Mouse (Mus musculus): Measurements from ENCODE around the gene Dgcr8. TPM values are rescaled to one million over a fixed set of nuclear protein-coding genes. Genes with fewer than 3 reads are reported as not detected.

The Dgcr8 gene
- 10 to 100 TPM; 28.9 to 32.0 TPM for total RNA-seq (2023)

DNA sequence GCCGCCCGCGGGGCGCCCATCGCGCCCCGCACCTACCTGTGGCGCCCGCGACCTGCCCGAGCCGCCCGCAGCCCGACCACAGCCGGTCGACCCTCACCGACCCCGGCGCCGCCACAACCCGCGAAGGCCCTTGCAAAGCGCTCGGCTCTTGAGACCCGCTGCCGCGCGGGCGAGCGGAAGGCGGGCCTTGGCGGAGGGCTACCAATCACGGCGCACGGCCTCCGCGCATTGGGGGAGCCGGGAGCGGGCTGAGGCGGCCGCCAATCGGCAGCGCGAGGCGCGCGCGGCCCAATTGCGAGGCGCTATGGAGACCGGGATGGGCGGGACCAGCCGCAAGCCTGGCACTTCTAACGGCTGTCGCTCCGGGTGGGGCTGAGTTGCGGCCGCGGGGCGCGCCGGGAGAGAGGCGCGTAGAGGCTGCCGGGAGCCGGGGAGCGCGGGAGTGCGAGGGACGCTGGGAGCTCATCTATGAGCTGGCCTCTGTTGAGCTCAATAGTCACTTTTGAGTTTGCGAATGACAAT lies at the start of gene Dgcr8:
Gene Dgcr8 (minus strand): TSS at position 180 of the 522 bp plus-strand sequence.

GRCm38 (mm10) chr16:18258221-18258620 lies 30.8 kb downstream of the Dgcr8 start, which contains the start of gene Gm49776:
TSS of gene Gm49776 (minus strand) at chr16:18258321.

GRCm38 (mm10) chr16:18248433-18249363 lies 40.3 kb downstream of the Dgcr8 start, which contains the start of the genes Trmt2a and Ranbp1:
TSS of gene Trmt2a (plus strand) at chr16:18248679.
TSS of gene Ranbp1 (minus strand) at chr16:18248732.

GRCm38 (mm10) chr16:18234671-18235388 lies 54.2 kb downstream of the Dgcr8 start, which contains the start of gene Zdhhc8:
TSS of gene Zdhhc8 (minus strand) at chr16:18235136.

GRCm38 (mm10) chr16:18217579-18217978 lies 71.5 kb downstream of the Dgcr8 start, which contains the start of gene Ccdc188:
TSS of gene Ccdc188 (plus strand) at chr16:18217879.

Other genes with a start within 250 kb of the Dgcr8 start
- gene Dgcr6, start 236.4 kb downstream of the Dgcr8 start, total RNA-seq (2023) = 1 to 10 TPM; 6.6 to 8.2 TPM
- 10 to 100 TPM in 1 of 2 experiments, 1 to 10 TPM in 1; 9.4 to 10.1 TPM for gene Prodh, start 199.0 kb downstream of the Dgcr8 start, total RNA-seq (2023)
- gene Rtn4r, start 161.6 kb downstream of the Dgcr8 start, total RNA-seq (2023) = under 1 TPM; 0.53 to 0.62 TPM
- gene Ccdc188, start 71.4 kb downstream of the Dgcr8 start, total RNA-seq (2023) = not detected
- gene Zdhhc8, start 54.1 kb downstream of the Dgcr8 start, total RNA-seq (2023) = 1 to 10 TPM; 3.3 to 4.4 TPM
- 10 to 100 TPM; 40.0 to 45.6 TPM for gene Trmt2a, start 40.6 kb downstream of the Dgcr8 start, total RNA-seq (2023)
- gene Ranbp1, start 40.5 kb downstream of the Dgcr8 start, total RNA-seq (2023) = 10 to 100 TPM; 71.8 to 79.3 TPM
- not detected for gene Gm49776, start 30.9 kb downstream of the Dgcr8 start, total RNA-seq (2023)
- gene Tango2, start 58.9 kb upstream of the Dgcr8 start, total RNA-seq (2023) = 10 to 100 TPM; 24.6 to 29.5 TPM
- gene Arvcf, start 58.9 kb upstream of the Dgcr8 start, total RNA-seq (2023) = 1 to 10 TPM; 6.7 to 7.6 TPM
- gene Txnrd2, start 137.1 kb upstream of the Dgcr8 start, total RNA-seq (2023) = 10 to 100 TPM; 12.7 to 17.6 TPM
- gene Comt, start 137.6 kb upstream of the Dgcr8 start, total RNA-seq (2023) = 10 to 100 TPM; 34.6 to 39.1 TPM
- 1 to 10 TPM; 1.1 to 3.9 TPM for gene Gnb1l, start 209.5 kb upstream of the Dgcr8 start, total RNA-seq (2023)
- 1 to 10 TPM; 1.3 to 2.1 TPM for gene Rtl10, start 209.7 kb upstream of the Dgcr8 start, total RNA-seq (2023)

All from neutrophil, adult 83 days (primary cell).